Mouse (Mus musculus) lung, postnatal 0 days (tissue): ENCODE measurements around the gene Zfp609.

Source experiments
- CTCF ChIP-seq: IDR thresholded peaks from 2 replicates; pipeline ENCODE4 v1.5.1; 2016; ENCODE audit warnings: antibody characterized with exemption, mild to moderate bottlenecking
- EP300 ChIP-seq: IDR thresholded peaks from 2 replicates; pipeline ENCODE4 v1.6.1; 2016; ENCODE audit warnings: antibody characterized with exemption, mild to moderate bottlenecking, control low read depth

DNA sequence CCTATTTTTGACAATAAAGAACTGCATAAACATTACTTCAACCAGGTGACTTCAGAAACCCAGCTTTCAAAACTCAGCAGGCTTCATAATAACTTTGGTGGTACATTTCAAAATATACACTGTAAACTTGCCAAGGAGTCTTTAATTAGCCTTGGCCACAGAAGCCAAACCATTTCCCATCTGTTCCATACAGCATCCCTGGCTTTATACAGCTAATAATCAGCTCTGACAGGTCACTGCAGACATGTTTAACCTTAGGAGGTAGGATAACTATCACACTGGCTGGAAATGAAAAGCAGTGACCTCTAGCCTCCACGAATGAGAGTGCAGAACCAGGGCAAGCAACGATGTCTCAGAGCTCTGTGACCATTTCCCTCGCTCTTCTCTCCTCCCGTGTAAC, 27.6 kb downstream of the Zfp609 start:
- TF ChIP-seq CTCF (no peak), EP300 (no peak)
